Mouse (Mus musculus) heart, adult 10 weeks (tissue): ENCODE data around the gene Gm21954. TPM values are rescaled to one million over a fixed set of nuclear protein-coding genes. Genes with fewer than 3 reads are reported as not detected.

Experiments
- polyA plus RNA-seq: library from polyadenylated mRNA; stranded (reverse); fragments of 350-450 nt; fragmentation: Illumina TruSeq; extraction: RNeasy Lipid Tissue Mini Kit (QIAGEN cat#74804); gene quantifications from one replicate; pipeline ENCODE4 v1.2.3, GENCODE M21; 2014; ENCODE audit warnings: low read depth, low replicate concordance

The Gm21954 gene
- polyA plus RNA-seq, result not detected

DNA sequence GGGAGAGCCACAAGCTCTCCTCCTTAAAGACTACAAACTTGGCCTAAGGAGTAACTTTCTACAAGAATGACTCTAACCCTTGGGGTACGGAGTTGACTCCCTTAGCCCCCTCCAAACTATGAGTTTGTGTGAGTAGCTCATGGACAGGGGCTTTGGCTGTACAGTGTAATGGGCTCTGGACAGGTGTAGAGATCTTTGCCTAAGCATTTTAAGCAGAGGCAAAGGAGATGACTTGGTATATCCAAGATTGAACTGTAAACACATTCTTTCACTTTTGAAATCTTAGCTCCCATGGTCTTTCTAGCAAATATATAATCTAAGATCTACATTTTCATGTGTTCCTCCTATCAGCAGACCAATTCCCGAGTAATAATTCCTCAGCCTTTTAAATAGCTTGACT lies at the start of gene Gm21954:
Gene Gm21954 (minus strand): TSS at position 101 of the 400 bp plus-strand sequence.

Other genes with a start within 250 kb of the Gm21954 start
- 3.0 TPM for gene Dclk1, start 229.8 kb downstream of the Gm21954 start, polyA plus RNA-seq